Mouse (Mus musculus) limb, embryonic 12.5 days (tissue): ENCODE data around the gene Bhlhb9. TPM values are rescaled to one million over a fixed set of nuclear protein-coding genes. Genes with fewer than 3 reads are reported as not detected.
A peak's percentile ranks its signal among the peaks of the same experiment; 100 is the strongest.
"Not testable (repeated sequence)": the region's sequence is repeated elsewhere in the genome, so short reads cannot be mapped to it uniquely, and the experiment has no call there.

Experiments used
- ATAC-seq: fragments of 200-750 bp; cut with Nextera tagmentation; 2 replicates; pipeline ENCODE4 v1.8.0; 2017; ENCODE audit warnings: low read depth, moderate TSS enrichment; ENCODE audit not compliant: insufficient number of reproducible peaks, insufficient read depth, low FRiP score, low TSS enrichment
- H3K27ac ChIP-seq: fragments of 300-500 bp; sonication (generic); 2 replicates; pipeline ENCODE4 v1.5.1; 2016; ENCODE audit warnings: mild to moderate bottlenecking, moderate library complexity
- H3K27me3 ChIP-seq: fragments of 300-500 bp; sonication (generic); 2 replicates; pipeline ENCODE4 v1.6.1; 2016; ENCODE audit warnings: mild to moderate bottlenecking, moderate library complexity
- H3K36me3 ChIP-seq: fragments of 300-500 bp; sonication (generic); 2 replicates; pipeline ENCODE4 v1.6.1; 2016; ENCODE audit warnings: mild to moderate bottlenecking, moderate library complexity
- H3K4me1 ChIP-seq: fragments of 300-500 bp; sonication (generic); replicated peaks from 2 replicates; pipeline ENCODE4 v1.6.1; 2016
- H3K4me2 ChIP-seq: fragments of 300-500 bp; sonication (generic); 2 replicates; pipeline ENCODE4 v1.6.1; 2016; ENCODE audit warnings: mild to moderate bottlenecking, moderate library complexity
- H3K4me3 ChIP-seq: fragments of 300-500 bp; sonication (generic); replicated peaks from 2 replicates; pipeline ENCODE4 v1.5.1; 2016; ENCODE audit warnings: mild to moderate bottlenecking
- H3K9ac ChIP-seq: fragments of 300-500 bp; sonication (generic); replicated peaks from 2 replicates; pipeline ENCODE4 v1.6.1; 2016; ENCODE audit warnings: mild to moderate bottlenecking, moderate library complexity
- H3K9me3 ChIP-seq: fragments of 300-500 bp; sonication (generic); 2 replicates; pipeline ENCODE4 v1.6.1; 2016; ENCODE audit warnings: mild to moderate bottlenecking, moderate library complexity
- WGBS: fragments of 180-500 bp; shearing (Covaris S2); methylation state at CpG from one replicate; pipeline ENCODE4 v1.1.7; 2016; 5-methylcytosine and 5-hydroxymethylcytosine counted together
- polyA plus RNA-seq: library from polyadenylated mRNA; unstranded; fragments of >200 nt; fragmentation: Nextera tagmentation; extraction: Ambion mirVana; gene quantifications from 2 replicates; pipeline ENCODE4 v1.2.1, GENCODE M21; 2016

The Bhlhb9 gene
- polyA plus RNA-seq = 70.4 and 74.2 TPM in 2 replicates

DNA sequence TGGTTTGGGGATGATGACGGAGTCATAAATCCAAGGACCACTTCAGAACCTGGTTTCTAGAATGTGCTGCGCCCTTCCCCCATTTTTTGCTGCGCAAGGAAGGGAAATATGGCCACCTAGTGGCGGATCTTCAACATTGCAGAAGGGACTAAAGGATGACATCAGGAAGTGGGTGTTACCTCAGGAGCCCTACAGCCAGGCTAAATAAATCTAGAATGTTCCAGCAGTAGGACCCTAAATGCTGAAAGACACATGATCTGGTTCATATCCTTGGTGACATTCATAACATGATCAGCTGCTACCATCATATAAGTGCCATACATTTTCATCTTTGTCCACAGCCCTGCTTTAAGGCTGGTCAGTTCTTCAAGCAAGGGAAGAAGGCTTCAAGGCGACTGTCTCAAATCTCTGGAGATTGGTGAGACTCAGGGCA, at the start of gene Bhlhb9:
Gene Bhlhb9, plus strand, starts transcription at position 383 of the 433 bp plus-strand sequence.
- peaks cover 23% of the 10 kb centered on the region for H3K27me3 ChIP-seq
- H3K9me3 ChIP-seq, H3K4me1 ChIP-seq, ATAC-seq: not testable (repeated sequence)
- H3K4me2 ChIP-seq = peak within 1 kb of the TSS; percentile 59
- peak within 1 kb of the TSS; percentile 57 for H3K4me3 ChIP-seq
- 0 out of 2 replicates have a peak within 1 kb of the TSS, but pooled peaks have one; percentile 50 for H3K27ac ChIP-seq
- peak within 1 kb of the TSS; percentile 61 for H3K9ac ChIP-seq
- peaks cover 26% of the 10 kb centered on the region for H3K36me3 ChIP-seq
- 14% methylated on average over 4 of the region's 5 CpGs for WGBS

DNA sequence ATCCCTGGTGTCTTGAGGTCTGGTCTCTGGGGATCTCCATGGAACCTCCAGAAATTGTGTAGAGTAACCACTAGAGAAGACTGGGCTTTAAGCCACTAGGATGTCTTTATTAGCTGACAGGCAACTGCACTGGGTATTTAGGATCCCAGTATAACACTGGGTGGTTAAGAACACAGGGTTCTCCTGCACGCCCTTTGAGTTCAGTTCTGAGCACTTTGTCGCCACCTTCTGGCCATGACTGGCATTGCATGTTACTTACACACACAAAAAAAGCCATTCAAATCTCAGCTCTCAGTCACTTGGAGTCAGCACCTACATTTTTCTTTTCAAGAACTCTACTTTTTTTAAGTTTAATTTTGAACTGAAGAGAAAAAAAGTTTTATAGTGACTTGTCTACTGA, 44.6 kb upstream of the Bhlhb9 start:
- WGBS = 0% methylated on average over 2 of the region's 2 CpGs
- Histone ChIP-seq H3K27me3 (peaks cover 3% of the 10 kb centered on the region), H3K4me3 (no peak overlapping the region), H3K27ac (no peak overlapping the region), H3K9me3 (no peaks in the 10 kb centered on the region), H3K36me3 (peaks cover 4% of the 10 kb centered on the region; the same call in 1 of the 2 replicates), H3K4me2 (no peak overlapping the region), H3K9ac (no peak overlapping the region), H3K4me1 (no peaks in the 10 kb centered on the region)
- ATAC-seq = no peak

DNA sequence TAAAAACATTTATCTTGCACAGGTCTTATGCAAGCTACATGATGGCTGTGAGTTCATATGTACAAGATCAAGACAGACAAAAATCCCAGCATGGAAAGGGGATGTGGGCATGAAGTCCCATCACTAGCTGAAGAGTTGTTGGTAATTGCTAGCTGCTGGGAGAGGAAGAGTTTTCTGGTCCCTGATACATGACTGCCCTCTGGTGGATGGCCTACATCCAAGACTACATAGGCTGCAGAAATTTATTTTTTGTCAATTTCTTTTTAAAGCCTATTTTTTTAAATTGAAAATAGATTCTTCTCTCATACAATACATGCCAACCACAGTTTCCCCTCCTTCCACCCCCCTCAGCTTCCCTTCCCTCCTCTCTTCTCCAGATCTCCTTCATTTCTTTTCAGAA, 35.7 kb upstream of the Bhlhb9 start:
- H3K9ac ChIP-seq = no peak overlapping the region
- ATAC-seq = no peak
- no peaks in the 10 kb centered on the region for H3K27me3 ChIP-seq
- H3K36me3 ChIP-seq = peaks cover 11% of the 10 kb centered on the region; the same call in 1 of the 2 replicates
- H3K4me2 ChIP-seq = no peak overlapping the region
- no peaks in the 10 kb centered on the region for H3K9me3 ChIP-seq
- H3K4me3 ChIP-seq = no peak overlapping the region
- no peak overlapping the region for H3K27ac ChIP-seq
- H3K4me1 ChIP-seq = no peaks in the 10 kb centered on the region

DNA sequence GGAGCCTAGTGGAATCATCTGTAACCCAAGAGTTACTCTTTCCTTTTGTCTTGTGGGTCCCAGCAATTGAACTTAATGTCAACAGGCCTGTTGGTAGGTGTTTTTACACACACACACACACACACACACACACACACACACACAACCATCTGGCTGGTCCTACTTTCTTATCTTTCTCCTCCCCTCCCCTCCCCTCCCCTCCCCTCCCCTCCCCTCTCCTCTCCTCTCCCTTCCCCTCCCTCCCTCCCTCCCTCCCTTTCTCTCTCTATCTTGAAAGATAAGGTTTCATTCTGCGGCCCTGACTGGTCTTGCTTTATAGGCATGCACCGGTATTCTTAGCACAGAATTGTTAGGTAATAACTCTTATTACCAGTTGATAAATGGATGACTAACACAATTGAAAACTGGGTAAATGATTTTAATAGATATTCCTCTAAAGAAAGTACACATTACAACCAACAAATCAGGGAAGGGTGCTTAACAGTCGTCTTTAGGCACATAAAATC, 29.3 kb upstream of the Bhlhb9 start:
- no peaks in the 10 kb centered on the region for H3K4me1 ChIP-seq
- no peaks in the 10 kb centered on the region for H3K36me3 ChIP-seq
- H3K4me2 ChIP-seq = no peak overlapping the region
- no peak overlapping the region for H3K27ac ChIP-seq
- no peak overlapping the region for H3K9ac ChIP-seq
- no peak for ATAC-seq
- H3K9me3 ChIP-seq = no peaks in the 10 kb centered on the region
- no peak overlapping the region for H3K4me3 ChIP-seq
- peaks cover 6% of the 10 kb centered on the region; the same call in 1 of the 2 replicates for H3K27me3 ChIP-seq
- 71% methylated on average over 2 of the region's 3 CpGs for WGBS

DNA sequence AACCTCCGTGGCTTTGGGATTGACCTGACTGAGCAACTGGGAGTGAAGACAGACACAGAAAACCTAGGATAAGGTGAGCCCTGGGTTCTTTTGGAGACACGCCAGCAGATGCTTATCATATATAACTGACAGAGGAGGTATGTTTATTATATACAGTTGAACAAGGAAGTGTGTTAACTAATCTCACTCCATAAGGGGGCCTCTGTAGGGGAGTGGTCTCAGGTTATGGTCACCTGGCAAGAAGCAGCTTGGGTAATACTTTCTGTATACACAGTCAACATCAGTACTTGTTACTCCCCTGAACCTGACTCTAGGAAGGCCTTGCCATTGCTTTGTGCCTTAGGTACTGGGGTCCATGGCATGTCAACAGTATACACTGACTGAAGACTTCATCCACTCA, 28.8 kb upstream of the Bhlhb9 start:
- Histone ChIP-seq H3K27me3 (peaks cover 6% of the 10 kb centered on the region; the same call in 1 of the 2 replicates), H3K9ac (no peak overlapping the region), H3K4me3 (no peak overlapping the region), H3K9me3 (no peaks in the 10 kb centered on the region), H3K27ac (no peak overlapping the region), H3K36me3 (no peaks in the 10 kb centered on the region), H3K4me1 (no peaks in the 10 kb centered on the region), H3K4me2 (no peak overlapping the region)
- no peak for ATAC-seq
- WGBS = 79% methylated on average over 2 of the region's 2 CpGs

DNA sequence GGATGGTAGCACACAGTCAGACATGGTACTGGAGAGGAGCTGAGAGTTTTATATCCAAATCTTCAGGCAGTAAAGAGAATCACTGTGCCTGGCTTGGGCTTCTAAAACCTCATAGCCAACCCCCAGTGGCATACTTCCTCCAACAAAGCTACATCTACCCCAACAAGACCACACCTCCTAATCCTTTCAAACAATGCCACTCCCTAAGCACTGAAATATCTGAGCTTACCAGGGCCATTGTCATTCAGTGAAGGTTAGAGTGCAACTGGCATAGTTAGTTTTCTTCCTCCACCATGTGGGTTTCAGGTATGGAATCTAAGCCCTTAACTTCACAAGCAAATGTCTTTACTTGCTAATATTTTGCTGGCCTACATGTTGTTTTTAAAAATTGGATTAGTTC, 5.9 kb upstream of the Bhlhb9 start:
- H3K9me3 ChIP-seq = no peaks in the 10 kb centered on the region
- H3K4me3 ChIP-seq = no peak overlapping the region
- no peak overlapping the region for H3K27ac ChIP-seq
- no peaks in the 10 kb centered on the region for H3K4me1 ChIP-seq
- H3K36me3 ChIP-seq = no peaks in the 10 kb centered on the region
- H3K9ac ChIP-seq = no peak overlapping the region
- no peak for ATAC-seq
- no peak overlapping the region for H3K4me2 ChIP-seq
- H3K27me3 ChIP-seq = peaks cover 11% of the 10 kb centered on the region

DNA sequence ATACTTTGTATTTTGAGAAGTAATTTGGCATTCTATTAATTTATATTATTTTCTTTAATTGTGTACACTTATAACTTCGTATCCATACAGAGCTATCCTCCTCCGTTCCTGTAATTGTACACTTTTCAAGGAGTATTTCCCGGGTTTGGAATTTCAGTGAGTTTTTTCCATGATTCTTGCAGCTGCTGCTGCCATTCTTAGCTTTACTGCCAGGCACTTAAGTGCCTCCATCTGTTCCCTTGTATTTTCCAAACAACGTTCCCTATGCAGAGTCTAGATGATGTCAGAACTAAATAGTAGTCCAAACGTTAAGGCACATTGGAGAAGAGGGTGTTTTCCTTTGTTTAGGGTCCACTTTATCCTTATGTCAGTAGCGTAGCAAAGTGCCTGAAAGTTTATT, 5.1 kb upstream of the Bhlhb9 start:
- H3K36me3 ChIP-seq = no peaks in the 10 kb centered on the region
- ATAC-seq = no peak
- H3K27ac ChIP-seq = no peak overlapping the region

DNA sequence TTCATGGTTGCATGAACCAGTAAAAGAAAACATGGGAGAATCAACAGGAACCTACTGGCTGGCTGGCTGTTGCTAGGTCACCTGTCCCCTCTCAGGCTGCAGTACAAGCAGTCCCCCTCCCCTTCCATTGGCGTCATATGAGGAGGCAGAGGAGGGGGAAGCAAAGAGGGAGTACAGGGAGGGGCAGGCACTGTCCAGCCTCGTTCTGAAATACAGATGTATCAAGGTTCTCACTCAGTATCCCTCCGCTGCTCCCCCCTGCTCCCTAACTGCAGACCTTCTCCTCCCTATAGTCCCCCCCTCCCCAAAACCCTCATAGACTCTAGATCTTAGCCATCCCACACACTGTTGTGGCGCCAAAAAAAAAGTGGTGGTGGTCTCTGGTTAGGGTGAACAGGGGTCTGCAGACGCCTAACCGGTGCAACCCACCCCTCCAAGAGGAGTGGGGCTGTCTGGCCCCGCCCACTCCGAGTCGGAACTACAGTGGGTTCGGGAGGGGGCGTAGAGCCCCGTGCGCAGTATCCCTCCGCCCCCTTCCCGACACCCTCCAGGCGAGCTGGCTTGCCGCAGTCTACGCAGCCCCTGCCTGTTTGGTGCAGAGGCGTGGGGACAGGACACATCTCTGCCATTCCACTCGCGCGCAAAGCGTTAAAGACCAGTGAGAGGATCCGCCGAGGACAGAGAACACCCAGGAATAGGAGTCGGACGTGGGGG, 1.6 kb upstream of the Bhlhb9 start:
- H3K4me3 ChIP-seq = peak overlapping the region; percentile 57
- H3K27me3 ChIP-seq = peaks cover 20% of the 10 kb centered on the region
- ATAC-seq = peak; percentile 91
- H3K27ac ChIP-seq = 0 out of 2 replicates have a peak overlapping the region, but pooled peaks have one; percentile 47
- H3K36me3 ChIP-seq = peaks cover 20% of the 10 kb centered on the region
- peak overlapping the region; percentile 61 for H3K9ac ChIP-seq
- not testable (repeated sequence) for H3K9me3 ChIP-seq, H3K4me1 ChIP-seq
- peak overlapping the region; percentile 59 for H3K4me2 ChIP-seq
- 13% methylated on average over 25 of the region's 27 CpGs for WGBS

More for the DNA sequence above, 5.1 kb upstream of the Bhlhb9 start:
- Histone ChIP-seq H3K4me2 (no peak overlapping the region), H3K27me3 (peaks cover 11% of the 10 kb centered on the region), H3K9ac (no peak overlapping the region), H3K4me3 (no peak overlapping the region), H3K4me1 (no peaks in the 10 kb centered on the region), H3K9me3 (no peaks in the 10 kb centered on the region)
- 62% methylated on average over 6 of the region's 6 CpGs for WGBS

DNA sequence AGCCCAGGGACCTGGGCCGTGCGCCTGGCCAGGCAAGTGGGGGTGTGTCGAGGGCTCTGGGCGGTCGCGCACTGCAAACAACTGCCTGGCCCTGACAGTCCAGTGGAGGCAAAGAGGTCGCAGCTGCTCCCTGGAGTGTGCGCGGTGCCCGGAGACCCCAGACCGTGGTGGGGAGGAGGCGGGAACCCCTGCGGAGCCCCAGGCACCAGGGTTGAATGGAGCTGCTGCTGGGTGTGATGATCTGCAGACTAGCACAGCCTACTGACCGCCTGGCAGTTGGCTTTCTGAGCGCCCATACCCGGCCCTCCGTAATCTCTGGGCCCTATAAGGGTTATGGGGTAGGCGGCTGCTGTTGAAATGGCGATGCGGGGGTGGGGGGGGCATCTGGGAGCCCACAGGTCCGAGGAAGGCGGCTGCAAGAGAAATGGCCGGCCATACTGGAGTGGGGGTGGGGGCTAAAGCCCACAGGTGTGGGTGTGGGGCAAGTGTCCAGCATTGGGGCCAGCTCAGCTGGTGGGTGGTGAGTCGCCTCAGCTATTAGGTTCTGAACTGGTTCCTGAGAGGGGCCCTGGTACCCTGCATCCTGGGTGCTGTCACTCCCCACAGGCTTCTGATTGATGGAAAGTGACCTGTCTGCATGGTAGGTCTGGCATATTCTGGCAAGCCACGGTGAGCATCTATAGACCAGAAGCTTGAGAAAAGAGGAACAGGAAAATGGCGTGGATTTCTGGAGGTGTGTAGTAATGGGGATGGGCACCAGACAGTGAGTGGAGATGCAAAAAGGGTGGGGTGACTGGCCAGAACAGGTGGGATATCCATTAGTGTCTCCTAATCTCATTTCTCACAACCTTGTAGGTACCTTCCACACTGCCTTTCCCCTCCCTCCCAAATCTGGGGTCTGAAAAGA, 836 bp upstream of the Bhlhb9 start:
- WGBS = 20% methylated on average over 24 of the region's 26 CpGs

DNA sequence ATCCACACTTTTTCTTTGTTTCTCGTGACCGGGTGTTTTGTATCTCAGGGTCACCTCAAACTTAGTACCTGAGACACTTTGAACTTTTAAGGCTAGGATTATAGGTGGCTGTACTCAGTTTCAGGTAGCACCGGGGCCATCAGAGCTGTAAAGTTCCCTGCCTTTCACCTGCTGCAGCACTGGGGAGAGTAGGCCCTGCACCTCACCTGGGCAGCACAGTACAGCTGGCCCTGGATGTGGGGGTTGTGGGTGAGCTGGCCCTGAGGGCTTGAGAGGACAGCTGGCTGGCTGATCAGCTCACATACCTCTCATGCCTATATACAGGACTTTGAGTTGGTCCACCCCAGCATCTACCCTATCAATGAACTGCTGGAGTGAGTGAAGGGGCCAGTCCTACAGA, 6.8 kb downstream of the Bhlhb9 start:
- Histone ChIP-seq H3K4me1 (no peaks in the 10 kb centered on the region), H3K9ac (no peak overlapping the region), H3K36me3 (peaks cover 22% of the 10 kb centered on the region), H3K27ac (no peak overlapping the region), H3K4me2 (no peak overlapping the region), H3K4me3 (no peak overlapping the region), H3K27me3 (peaks cover 20% of the 10 kb centered on the region; the same call in 1 of the 2 replicates), H3K9me3 (no peaks in the 10 kb centered on the region)
- ATAC-seq = no peak
- WGBS = 91% methylated on average over 3 of the region's 3 CpGs

More for the DNA sequence above, 836 bp upstream of the Bhlhb9 start:
- H3K27me3 ChIP-seq = peaks cover 19% of the 10 kb centered on the region
- H3K9ac ChIP-seq = peak overlapping the region; percentile 61
- peak overlapping the region; percentile 57 for H3K4me3 ChIP-seq
- peaks cover 26% of the 10 kb centered on the region for H3K36me3 ChIP-seq
- H3K4me2 ChIP-seq = peak overlapping the region; percentile 59
- peak; percentile 71 for ATAC-seq
- H3K9me3 ChIP-seq, H3K4me1 ChIP-seq: not testable (repeated sequence)
- 0 out of 2 replicates have a peak overlapping the region, but pooled peaks have one; percentile 50 for H3K27ac ChIP-seq

DNA sequence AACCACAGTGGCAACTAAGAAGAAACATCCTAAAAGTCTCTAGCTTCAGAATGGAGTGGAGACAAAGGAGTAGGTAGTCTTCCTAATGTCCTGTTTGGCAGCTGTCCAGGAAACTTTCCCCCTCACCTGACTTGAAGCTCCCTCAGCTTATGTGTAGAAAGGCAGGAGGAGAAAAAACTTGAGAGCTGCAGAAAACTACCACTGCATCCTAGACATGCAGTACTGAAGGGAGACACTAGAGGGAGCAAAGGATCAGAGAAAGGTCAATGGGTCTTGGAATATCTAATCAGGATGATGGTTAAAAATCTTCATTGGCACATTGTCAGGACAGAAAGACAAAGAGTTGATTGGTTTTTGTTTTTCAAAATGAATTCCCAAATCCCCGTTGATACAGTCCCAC, 8.4 kb downstream of the Bhlhb9 start:
- Histone ChIP-seq H3K27me3 (peaks cover 8% of the 10 kb centered on the region; the same call in 1 of the 2 replicates), H3K9me3 (no peaks in the 10 kb centered on the region), H3K27ac (no peak overlapping the region), H3K4me1 (no peaks in the 10 kb centered on the region), H3K9ac (no peak overlapping the region), H3K36me3 (0 out of 2 replicates have a peak, but pooled peaks cover 6% of the 10 kb centered on the region), H3K4me3 (no peak overlapping the region), H3K4me2 (no peak overlapping the region)
- 17% methylated on average over 1 of the region's 1 CpGs for WGBS
- ATAC-seq = no peak
